Comparison of ENCODE assay signal across 26 mouse cellular contexts in the genomic region with DNA sequence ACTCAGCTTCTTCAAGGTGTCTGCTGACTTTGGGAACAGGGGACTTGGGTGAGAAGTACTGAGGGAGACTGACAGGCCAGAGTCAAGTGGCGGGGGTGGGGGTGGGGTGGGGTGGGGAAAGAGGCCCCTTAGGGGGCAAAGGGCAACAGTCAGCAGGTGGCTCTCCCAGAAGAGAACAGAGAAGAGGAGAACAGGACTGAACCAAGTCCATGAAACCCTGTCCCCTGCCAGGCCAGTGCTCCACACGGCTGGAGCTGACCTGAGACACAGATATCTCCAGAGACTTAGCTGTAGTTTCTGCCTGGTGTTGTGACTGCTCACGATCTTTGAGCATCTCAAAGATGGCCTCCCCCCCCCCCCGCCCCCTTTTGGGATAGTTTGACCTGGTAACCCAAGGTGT.
"Had no signal": no experiment of that assay in that cellular context is flagged by ENCODE, and none has a peak within 500 bp of the region (broad histone marks: within the 10 kb centered on the region; RNA-seq: fewer than 3 reads in every experiment).

No protein-coding gene starts in this region.

- ATAC-seq: hindbrain, embryonic 16.5 days; inflammation-experienced regulatory T-cells, adult 6 months had no signal

- H3K27ac ChIP-seq: gastrocnemius, adult 2 months; heart, embryonic 10.5 days; hindbrain, embryonic 10.5 days; hindbrain, embryonic 12.5 days; hindbrain, embryonic 14.5 days; kidney, embryonic 15.5 days; kidney, postnatal 0 days; layer of hippocampus, adult 2 months; left cerebral cortex, adult 2 months; limb, embryonic 10.5 days; limb, embryonic 12.5 days had no signal

- H3K4me2 ChIP-seq: heart, embryonic 12.5 days; hindbrain, embryonic 12.5 days; hindbrain, embryonic 14.5 days; kidney, embryonic 15.5 days; limb, embryonic 12.5 days; liver, embryonic 11.5 days had no signal

- H3K9me3 ChIP-seq: heart, embryonic 10.5 days; hindbrain, embryonic 10.5 days; kidney, embryonic 15.5 days; limb, embryonic 10.5 days had no signal

- H3K27me3 ChIP-seq: heart, embryonic 12.5 days; hindbrain, embryonic 12.5 days; kidney, embryonic 15.5 days; limb, embryonic 12.5 days had no signal

- H3K9ac ChIP-seq: heart, embryonic 12.5 days; hindbrain, embryonic 12.5 days; hindbrain, embryonic 14.5 days; kidney, embryonic 15.5 days; limb, embryonic 12.5 days had no signal

- H3K4me3 ChIP-seq: gastrocnemius, adult 2 months; heart, embryonic 10.5 days; heart, embryonic 12.5 days; hindbrain, embryonic 10.5 days; hindbrain, embryonic 12.5 days; kidney, embryonic 15.5 days; layer of hippocampus, adult 2 months; left cerebral cortex, adult 2 months; limb, embryonic 10.5 days; limb, embryonic 12.5 days had no signal

- DNase-seq: gastrocnemius, adult 2 months; gastrocnemius, postnatal 10 days; gastrocnemius, postnatal 25 days; heart, adult 18-20 months; heart, postnatal 10 days; heart, postnatal 4 days; kidney, adult 11 months; kidney, adult 2 months; kidney, adult 9 months; kidney, postnatal 14 days; kidney, postnatal 36 days; liver had no signal

- H3K36me3 ChIP-seq: heart, embryonic 10.5 days; heart, embryonic 12.5 days; hindbrain, embryonic 10.5 days; hindbrain, embryonic 12.5 days; kidney, embryonic 15.5 days; limb, embryonic 10.5 days; limb, embryonic 12.5 days had no signal
